Comparison of ENCODE assay signal across 13 mouse cellular contexts in the genomic region with DNA sequence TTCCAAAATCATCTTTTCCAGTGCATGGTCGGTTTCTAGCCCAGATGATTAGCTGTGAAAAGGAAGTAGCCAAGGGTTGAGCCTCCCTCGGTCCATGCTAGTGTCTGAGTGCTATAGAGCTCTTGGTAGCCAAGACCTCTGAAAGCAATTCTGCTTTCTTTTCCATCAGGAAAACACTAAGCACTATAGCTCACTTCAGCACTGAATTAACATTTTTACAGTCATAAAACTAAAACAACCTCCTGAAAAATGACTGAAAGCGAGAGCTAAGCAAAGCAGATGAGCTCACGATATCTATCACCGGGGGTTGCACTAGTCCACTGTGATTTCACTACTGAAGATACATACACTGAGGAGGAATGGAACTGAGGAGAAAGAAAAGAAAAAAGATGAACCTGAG. TPM values are rescaled to one million over a fixed set of nuclear protein-coding genes. Genes with fewer than 3 reads are reported as not detected.
DNase-seq lines count a peak whose midpoint lies in the region; ATAC-seq and TF ChIP-seq lines count a peak whose summit lies in the region.
"Had no signal": no experiment of that assay in that cellular context is flagged by ENCODE, and none has a peak within 500 bp of the region (broad histone marks: within the 10 kb centered on the region; RNA-seq: fewer than 3 reads in every experiment).

No protein-coding gene starts in this region.

- TF ChIP-seq CTCF in brain, embryonic 14.5 days (IDR thresholded peaks at IDR 0.05; ENCODE audit: borderline replicate concordance, extremely low read depth, insufficient read depth, insufficient read length) = no peak
- no peak for TF ChIP-seq CTCF in intestine, postnatal 0 days (IDR thresholded peaks at IDR 0.05; ENCODE audit: low read depth)

- WGBS in forebrain, embryonic 11.5 days = 72% methylated on average over 5 of the region's 5 CpGs
- 44% methylated on average over 5 of the region's 5 CpGs for WGBS in hindbrain, embryonic 13.5 days
- 21% methylated on average over 5 of the region's 5 CpGs for WGBS in midbrain, embryonic 15.5 days
- WGBS in intestine, postnatal 0 days = 83% methylated on average over 5 of the region's 5 CpGs
- 77% methylated on average over 5 of the region's 5 CpGs for WGBS in liver, embryonic 11.5 days

- H3K4me1 ChIP-seq in forebrain, embryonic 11.5 days (replicated peaks; ENCODE audit: control insufficient read depth, insufficient read depth, low read length) = peaks cover 3% of the 10 kb centered on the region; the same call in 1 of the 2 replicates
- H3K4me1 ChIP-seq in hindbrain, embryonic 13.5 days (replicated peaks) = peaks cover 14% of the 10 kb centered on the region
- H3K4me1 ChIP-seq in midbrain, embryonic 15.5 days = peaks cover 4% of the 10 kb centered on the region; the same call in 1 of the 2 replicates
- no peaks in the 10 kb centered on the region for H3K4me1 ChIP-seq in intestine, postnatal 0 days (replicated peaks; ENCODE audit: control insufficient read depth, insufficient read depth, low read length)
- H3K4me1 ChIP-seq in liver, embryonic 11.5 days (replicated peaks; ENCODE audit: control insufficient read depth, insufficient read depth, low read length) = no peaks in the 10 kb centered on the region

- H3K4me2 ChIP-seq in forebrain, embryonic 11.5 days (ENCODE audit: low read depth, low read length, severe bottlenecking) = peak overlapping the region; percentile 59; the same call in 1 of the 2 replicates
- H3K4me2 ChIP-seq in hindbrain, embryonic 13.5 days = peak overlapping the region; percentile 67
- peak overlapping the region; percentile 54 for H3K4me2 ChIP-seq in midbrain, embryonic 15.5 days
- H3K4me2 ChIP-seq in intestine, postnatal 0 days (replicated peaks; ENCODE audit: low read depth) = no peak overlapping the region
- no peak overlapping the region for H3K4me2 ChIP-seq in liver, embryonic 11.5 days
- H3K4me2 ChIP-seq: liver, embryonic 15.5 days had no signal

- peak; percentile 45 for DNase-seq in brain, embryonic 14.5 days (ENCODE audit: low read depth)
- no peak for DNase-seq in forebrain, embryonic 11.5 days (ENCODE audit: low spot score)
- no peak for DNase-seq in liver, embryonic 11.5 days (ENCODE audit: low spot score)
- no peak for DNase-seq in heart, adult 18-20 months
- DNase-seq: heart, adult 11 months; kidney, postnatal 14 days; lung, postnatal 36 days had no signal

- no peak overlapping the region for H3K27ac ChIP-seq in forebrain, embryonic 11.5 days (ENCODE audit: low read depth, low read length)
- peak overlapping the region; percentile 88 for H3K27ac ChIP-seq in hindbrain, embryonic 13.5 days
- H3K27ac ChIP-seq in midbrain, embryonic 15.5 days = peak overlapping the region; percentile 100
- H3K27ac ChIP-seq in intestine, postnatal 0 days (ENCODE audit: low read depth, low read length) = no peak overlapping the region
- no peak overlapping the region for H3K27ac ChIP-seq in liver, embryonic 11.5 days (ENCODE audit: low read depth, low read length)
- H3K27ac ChIP-seq: liver, embryonic 15.5 days had no signal

- H3K9me3 ChIP-seq in forebrain, embryonic 11.5 days (ENCODE audit: control insufficient read depth, low read length) = no peaks in the 10 kb centered on the region
- no peaks in the 10 kb centered on the region for H3K9me3 ChIP-seq in hindbrain, embryonic 13.5 days
- no peaks in the 10 kb centered on the region for H3K9me3 ChIP-seq in midbrain, embryonic 15.5 days
- no peaks in the 10 kb centered on the region for H3K9me3 ChIP-seq in intestine, postnatal 0 days (ENCODE audit: control insufficient read depth)
- H3K9me3 ChIP-seq in liver, embryonic 11.5 days (ENCODE audit: control insufficient read depth, low read length) = no peaks in the 10 kb centered on the region
- H3K9me3 ChIP-seq: liver, embryonic 15.5 days had no signal

- H3K4me3 ChIP-seq in forebrain, embryonic 11.5 days (ENCODE audit: low read depth, low read length) = peak overlapping the region; percentile 75
- peak overlapping the region; percentile 85 for H3K4me3 ChIP-seq in hindbrain, embryonic 13.5 days
- H3K4me3 ChIP-seq in midbrain, embryonic 15.5 days = peak overlapping the region; percentile 96
- H3K4me3 ChIP-seq in intestine, postnatal 0 days (ENCODE audit: low read depth, low read length) = no peak overlapping the region
- no peak overlapping the region for H3K4me3 ChIP-seq in liver, embryonic 11.5 days (ENCODE audit: low read depth, low read length)
- H3K4me3 ChIP-seq: liver, embryonic 15.5 days had no signal

- no peak for TF ChIP-seq POLR2A in brain, embryonic 14.5 days (IDR thresholded peaks at IDR 0.05; ENCODE audit: borderline replicate concordance, extremely low read depth, insufficient read depth, insufficient read length, poor library complexity, severe bottlenecking)

- H3K36me3 ChIP-seq in forebrain, embryonic 11.5 days (ENCODE audit: control insufficient read depth, insufficient read depth, low read length) = no peaks in the 10 kb centered on the region
- H3K36me3 ChIP-seq in hindbrain, embryonic 13.5 days = no peaks in the 10 kb centered on the region
- H3K36me3 ChIP-seq in midbrain, embryonic 15.5 days (replicated peaks) = no peaks in the 10 kb centered on the region
- H3K36me3 ChIP-seq in intestine, postnatal 0 days (ENCODE audit: control insufficient read depth, insufficient read depth) = no peaks in the 10 kb centered on the region
- H3K36me3 ChIP-seq in liver, embryonic 11.5 days (ENCODE audit: control insufficient read depth, insufficient read depth, low read length) = no peaks in the 10 kb centered on the region
- H3K36me3 ChIP-seq: liver, embryonic 15.5 days had no signal

- no peak for ATAC-seq in forebrain, embryonic 11.5 days (replicated peaks; ENCODE audit: low FRiP score)
- no peak for ATAC-seq in hindbrain, embryonic 13.5 days (ENCODE audit: low FRiP score)
- no peak for ATAC-seq in midbrain, embryonic 15.5 days (replicated peaks)
- ATAC-seq in intestine, postnatal 0 days = no peak
- ATAC-seq in liver, embryonic 11.5 days (replicated peaks; ENCODE audit: low FRiP score) = no peak
- ATAC-seq: activated CD4-positive, CD25-positive, alpha-beta regulatory T cell, adult 4 months; intestine, embryonic 16.5 days had no signal

- H3K27me3 ChIP-seq in forebrain, embryonic 11.5 days (ENCODE audit: control insufficient read depth, insufficient read depth, low read length) = no peaks in the 10 kb centered on the region
- no peaks in the 10 kb centered on the region for H3K27me3 ChIP-seq in hindbrain, embryonic 13.5 days
- H3K27me3 ChIP-seq in midbrain, embryonic 15.5 days (replicated peaks) = no peaks in the 10 kb centered on the region
- peaks cover 6% of the 10 kb centered on the region; the same call in 1 of the 2 replicates for H3K27me3 ChIP-seq in intestine, postnatal 0 days (replicated peaks; ENCODE audit: control insufficient read depth, insufficient read depth, low read length)
- peaks cover 8% of the 10 kb centered on the region; the same call in 1 of the 2 replicates for H3K27me3 ChIP-seq in liver, embryonic 11.5 days (replicated peaks; ENCODE audit: control insufficient read depth, insufficient read depth, low read length)

- H3K9ac ChIP-seq in forebrain, embryonic 11.5 days (ENCODE audit: low read length) = no peak overlapping the region; the same call in 1 of the 2 replicates
- H3K9ac ChIP-seq in hindbrain, embryonic 13.5 days = peak overlapping the region; percentile 98
- H3K9ac ChIP-seq in midbrain, embryonic 15.5 days = peak overlapping the region; percentile 99
- no peak overlapping the region for H3K9ac ChIP-seq in intestine, postnatal 0 days (ENCODE audit: low read depth, low read length)
- H3K9ac ChIP-seq in liver, embryonic 11.5 days (ENCODE audit: low read depth, low read length) = no peak overlapping the region
- H3K9ac ChIP-seq: liver, embryonic 15.5 days had no signal

RNA-seq across cellular contexts. Expression of a gene that starts 3.0 kb away (rescaled TPM):
- 76.7 and 112 TPM in 2 replicates for polyA plus RNA-seq in brain, embryonic 14.5 days (2012; rRNA removed)
- polyA plus RNA-seq in forebrain, embryonic 11.5 days (2014; fragmentation: Nextera tagmentation; extraction: Ambion mirVana) = 18.2 and 21.1 TPM in 2 replicates
- polyA plus RNA-seq in hindbrain, embryonic 13.5 days (2015; fragmentation: Nextera tagmentation; extraction: Ambion mirVana) = 80.4 and 90.3 TPM in 2 replicates
- 102 and 117 TPM in 2 replicates for polyA plus RNA-seq in midbrain, embryonic 15.5 days (2015; fragmentation: Nextera tagmentation; extraction: Ambion mirVana)
- polyA plus RNA-seq in intestine, postnatal 0 days (2015; fragmentation: Nextera tagmentation; extraction: Ambion mirVana) = 0.99 and 1.2 TPM in 2 replicates
- 1.6 and 2.1 TPM in 2 replicates for polyA plus RNA-seq in liver, embryonic 11.5 days (2014; fragmentation: Nextera tagmentation; extraction: Ambion mirVana)
- 1 to 10 TPM; 2.2 to 4.0 TPM for total RNA-seq in heart, adult 18-20 months (2021)
- polyA plus RNA-seq: activated CD4-positive, CD25-positive, alpha-beta regulatory T cell, adult 4 months had no signal

Comparison
In these comparisons a context has a peak if more than half of its experiments do, and no peak if none do; other contexts are left out.
1. H3K27ac ChIP-seq: peak in hindbrain, embryonic 13.5 days (single experiment) and midbrain, embryonic 15.5 days (single experiment); none in forebrain, embryonic 11.5 days (single experiment), intestine, postnatal 0 days (single experiment) and liver, embryonic 11.5 days (single experiment).
2. H3K4me2 ChIP-seq: peak in forebrain, embryonic 11.5 days (single experiment), hindbrain, embryonic 13.5 days (single experiment) and midbrain, embryonic 15.5 days (single experiment); none in intestine, postnatal 0 days (single experiment) and liver, embryonic 11.5 days (single experiment).
3. H3K4me3 ChIP-seq: peak in forebrain, embryonic 11.5 days (single experiment), hindbrain, embryonic 13.5 days (single experiment) and midbrain, embryonic 15.5 days (single experiment); none in intestine, postnatal 0 days (single experiment) and liver, embryonic 11.5 days (single experiment).
4. H3K9ac ChIP-seq: peak in hindbrain, embryonic 13.5 days (single experiment) and midbrain, embryonic 15.5 days (single experiment); none in forebrain, embryonic 11.5 days (single experiment), intestine, postnatal 0 days (single experiment) and liver, embryonic 11.5 days (single experiment).